Mouse (Mus musculus) adrenal gland, adult 8-10 months (tissue): Measurements from ENCODE around the gene Tmod1. TPM values are rescaled to one million over a fixed set of nuclear protein-coding genes. Genes with fewer than 3 reads are reported as not detected.
A peak's percentile ranks its signal among the peaks of the same experiment; 100 is the strongest.

Experiments used
- DNase-seq: peaks from one replicate; pipeline ENCODE4 v3.0.0; 2022
- total RNA-seq, 4 experiments: library from RNA; stranded (reverse); gene quantifications; 2 replicates each; pipeline ENCODE4 v1.2.4; 2022

Gene Tmod1
- total RNA-seq, 4 experiments from 2014 or later = 4.5 to 14.8 (median 9.2) TPM

DNA sequence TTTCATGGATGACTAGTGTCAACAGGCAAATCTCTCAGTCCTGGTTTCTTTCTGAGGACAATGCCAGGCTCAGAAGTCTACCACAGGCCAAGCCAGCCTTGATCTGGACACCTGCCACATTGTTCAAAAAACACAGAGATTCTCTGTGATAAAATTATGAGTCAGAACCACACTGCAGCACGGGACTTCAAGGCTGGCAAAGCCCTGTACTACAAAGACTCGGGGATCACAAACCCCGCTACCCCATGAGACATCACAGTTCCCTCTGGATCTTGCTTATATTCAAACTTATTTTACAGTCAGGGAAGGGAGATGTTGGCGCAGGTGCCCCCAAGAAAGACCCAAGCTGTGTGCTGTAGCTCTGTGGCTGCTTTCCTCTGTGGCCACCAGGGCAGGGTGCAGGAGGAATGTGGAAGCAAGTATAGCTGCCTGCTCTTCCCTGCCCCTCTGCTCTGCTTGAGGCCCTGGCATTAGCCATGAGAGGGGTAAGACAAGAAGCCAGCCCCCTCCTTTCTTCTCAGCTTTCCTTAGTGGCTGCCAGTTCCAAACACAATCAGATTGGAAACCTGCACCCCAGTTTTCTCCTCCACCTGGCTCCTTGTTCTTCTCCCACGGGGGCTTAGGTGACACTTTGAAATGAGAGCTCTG is 53.8 kb downstream of the Tmod1 start:
- DNase-seq = peak; percentile 55

DNA sequence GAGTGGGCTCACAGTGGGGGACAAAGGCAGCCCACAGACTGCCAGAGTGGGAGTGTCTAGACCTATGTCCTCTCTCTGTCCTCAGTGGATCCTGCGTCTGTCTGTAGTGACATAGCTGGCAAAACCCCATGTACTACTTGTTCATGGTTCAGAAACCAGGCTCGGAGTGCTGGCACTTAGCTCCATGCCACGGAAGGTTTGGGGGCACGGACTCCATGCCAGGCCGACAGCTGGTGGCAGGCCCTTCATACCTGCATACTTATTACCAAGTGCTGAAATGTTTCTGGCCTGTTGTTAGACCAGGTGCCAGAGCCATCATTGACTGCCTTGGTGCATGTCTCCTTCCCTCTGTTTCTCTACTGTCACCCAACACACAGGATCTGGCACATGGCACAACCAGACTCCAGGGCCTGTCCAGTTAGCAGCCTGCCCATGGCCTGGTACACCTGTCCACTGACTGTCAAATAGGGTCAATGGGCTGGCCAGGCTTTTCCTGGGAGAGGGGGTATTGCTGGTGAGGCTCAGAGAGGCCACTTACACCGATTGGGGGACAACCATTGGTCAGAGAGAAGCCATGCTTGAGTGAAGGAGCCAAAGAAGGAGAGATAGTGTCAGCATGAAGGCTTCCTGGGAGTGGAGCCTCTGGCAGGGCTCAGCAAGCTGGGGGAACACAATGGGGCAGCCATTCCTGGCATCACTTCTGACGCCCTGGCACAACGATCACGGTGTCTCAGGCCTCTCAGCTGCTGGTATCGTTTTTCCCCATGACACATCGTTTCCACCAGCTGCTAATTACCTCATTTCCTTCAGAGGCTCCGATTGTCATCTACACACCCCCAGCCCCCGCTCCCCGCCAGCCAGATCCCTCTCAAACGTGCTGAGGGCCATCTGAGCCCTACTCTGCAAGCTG is 56.4 kb downstream of the Tmod1 start:
- DNase-seq = no peak

DNA sequence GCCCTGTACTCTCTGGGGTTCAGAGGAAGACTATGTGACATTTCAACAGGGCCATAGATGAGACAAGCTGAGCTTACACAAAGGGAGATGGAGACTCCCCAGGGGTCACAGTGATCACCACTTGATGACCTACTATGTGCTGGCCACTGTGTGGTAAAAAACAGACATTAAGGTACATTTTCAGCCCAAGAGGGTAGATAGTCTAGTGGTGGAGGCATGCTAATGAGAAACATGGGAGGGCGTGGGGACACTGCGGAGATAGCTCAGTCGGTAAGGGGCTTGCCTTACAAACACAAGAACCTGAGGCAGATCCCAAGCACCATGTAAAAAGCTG is 57.1 kb downstream of the Tmod1 start:
- DNase-seq = no peak

DNA sequence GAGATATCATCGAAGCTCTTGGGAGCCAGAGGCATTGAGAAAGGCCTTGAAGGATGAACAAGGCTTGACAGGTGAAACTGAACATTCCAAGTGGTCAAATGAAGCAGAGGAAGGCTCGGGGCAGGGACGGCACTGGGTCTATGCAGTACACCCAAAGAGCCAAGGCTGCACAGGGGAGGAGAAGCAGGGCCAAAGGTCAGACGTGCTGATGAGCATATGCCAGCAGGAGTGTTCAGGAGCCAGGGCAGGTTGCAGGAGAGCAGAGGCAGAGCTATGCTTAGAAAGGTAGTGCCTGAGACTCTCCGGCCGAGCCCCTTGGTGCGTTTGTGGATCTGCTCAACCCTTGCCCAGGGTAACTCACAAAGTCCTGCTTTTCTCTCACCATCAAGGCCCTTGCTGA is 57.8 kb downstream of the Tmod1 start:
- DNase-seq = no peak

DNA sequence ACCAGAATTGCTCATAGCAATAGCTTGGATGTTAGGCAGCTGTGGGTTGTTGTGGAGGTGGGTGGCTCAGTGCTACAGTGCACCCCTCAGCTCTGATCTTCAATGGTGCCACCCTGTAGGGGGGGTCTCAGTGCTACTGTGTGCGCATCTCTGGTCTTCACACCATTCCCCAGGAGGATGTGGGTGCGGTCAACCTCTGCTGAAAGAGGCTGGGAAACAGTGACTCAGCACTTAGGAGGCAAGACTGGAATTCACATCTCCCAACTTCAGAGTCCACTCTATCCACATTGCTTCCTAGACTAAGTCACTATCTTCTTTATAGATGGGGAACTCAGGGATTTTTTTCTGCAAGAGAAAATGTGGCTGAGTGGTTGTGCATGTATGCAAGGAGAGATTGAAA is 58.9 kb downstream of the Tmod1 start:
- no peak for DNase-seq

DNA sequence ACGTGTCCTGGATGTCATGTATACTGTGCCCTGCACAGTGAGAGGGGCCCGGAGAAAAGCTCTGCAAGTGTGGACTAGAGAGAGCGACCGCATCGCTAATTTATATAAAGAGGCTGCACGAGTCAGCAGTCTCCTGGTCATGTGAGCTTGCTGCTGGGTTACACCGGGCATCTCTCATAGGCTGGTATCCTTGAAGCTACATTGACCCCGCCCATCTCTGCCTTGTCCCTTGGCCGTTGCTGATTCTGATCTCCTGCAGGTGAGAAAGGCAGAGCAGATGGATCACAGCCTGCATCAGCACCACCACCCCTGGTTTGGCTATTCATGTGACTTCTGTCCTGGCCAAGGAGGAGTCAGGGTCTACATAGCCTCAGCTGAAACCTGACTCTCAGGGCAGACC is 60.4 kb downstream of the Tmod1 start:
- no peak for DNase-seq

DNA sequence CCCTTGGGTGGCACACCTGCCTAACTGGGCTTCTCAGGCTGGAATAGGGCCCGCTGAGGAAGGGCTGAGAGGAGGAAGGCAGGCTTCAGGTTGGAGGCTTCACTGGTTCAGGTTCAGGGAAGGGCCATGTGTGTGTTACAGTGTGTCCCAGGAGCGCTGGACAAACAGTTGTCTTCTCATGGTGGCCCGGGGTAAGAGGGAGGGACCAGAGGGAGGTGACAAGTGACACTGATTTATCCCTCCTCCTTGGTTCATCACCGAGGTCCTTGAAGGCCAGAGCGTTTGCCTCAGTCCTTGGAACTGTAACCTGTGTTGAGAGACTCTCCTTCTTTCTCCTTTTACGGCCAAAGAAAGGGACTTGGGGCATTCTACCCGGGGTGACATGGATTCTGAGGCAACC is 61.8 kb downstream of the Tmod1 start:
- DNase-seq = no peak

DNA sequence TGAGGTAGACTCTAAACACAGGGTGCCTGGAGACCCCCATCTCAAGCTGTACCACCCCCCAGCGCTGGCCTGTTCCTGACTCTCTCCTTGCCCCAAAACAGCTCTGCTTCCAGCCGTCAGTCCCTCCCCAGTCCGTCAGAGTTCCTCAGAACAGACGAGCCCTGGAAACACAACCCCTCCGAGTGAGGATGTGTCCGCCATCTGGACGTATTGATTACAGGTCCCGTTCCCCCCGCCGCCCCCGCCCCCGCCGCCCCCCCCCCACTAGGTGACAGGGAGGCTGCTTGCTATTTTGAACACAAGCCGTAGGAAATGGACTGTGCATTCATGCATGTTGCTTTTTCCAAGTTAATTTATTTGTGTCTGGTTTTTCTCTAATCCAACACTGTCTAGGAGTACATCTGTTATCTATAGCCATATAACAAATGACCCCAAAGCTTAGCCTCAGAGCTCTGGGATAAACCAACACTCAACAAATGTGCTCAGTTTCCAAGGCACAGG is 62.5 kb downstream of the Tmod1 start:
- DNase-seq = no peak

DNA sequence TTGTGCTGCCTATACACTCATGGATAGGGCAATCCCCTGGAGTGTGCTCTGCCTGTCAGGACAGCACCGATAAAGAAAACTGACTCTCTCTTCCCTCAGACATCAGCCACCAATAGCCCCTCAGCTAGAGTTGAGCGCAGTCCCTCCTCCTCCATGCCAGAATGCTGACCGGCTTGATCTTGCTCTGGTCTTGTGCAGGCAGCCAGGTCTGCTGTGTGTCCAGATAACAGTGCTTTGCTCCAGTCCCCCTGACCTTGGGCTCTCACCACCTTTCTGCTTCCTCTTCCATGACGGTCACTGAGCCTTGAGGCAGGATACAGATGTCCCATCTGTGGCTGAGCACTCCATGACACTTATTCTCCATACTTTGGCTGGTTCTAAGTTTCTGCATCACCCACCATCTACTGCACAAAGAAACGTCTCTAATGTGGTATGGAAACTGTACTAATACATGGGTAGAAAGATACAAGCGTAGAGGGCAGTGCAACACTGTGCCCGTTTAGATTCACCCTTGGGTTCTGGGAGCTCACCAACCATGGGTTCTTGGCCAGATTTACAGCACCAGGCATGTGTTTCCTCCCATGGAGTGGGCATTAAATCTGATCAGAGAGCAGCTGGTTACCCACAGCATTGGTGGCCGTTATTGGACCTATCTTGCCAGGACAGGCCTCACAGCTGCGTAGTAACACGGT is 63.5 kb downstream of the Tmod1 start:
- DNase-seq = no peak

DNA sequence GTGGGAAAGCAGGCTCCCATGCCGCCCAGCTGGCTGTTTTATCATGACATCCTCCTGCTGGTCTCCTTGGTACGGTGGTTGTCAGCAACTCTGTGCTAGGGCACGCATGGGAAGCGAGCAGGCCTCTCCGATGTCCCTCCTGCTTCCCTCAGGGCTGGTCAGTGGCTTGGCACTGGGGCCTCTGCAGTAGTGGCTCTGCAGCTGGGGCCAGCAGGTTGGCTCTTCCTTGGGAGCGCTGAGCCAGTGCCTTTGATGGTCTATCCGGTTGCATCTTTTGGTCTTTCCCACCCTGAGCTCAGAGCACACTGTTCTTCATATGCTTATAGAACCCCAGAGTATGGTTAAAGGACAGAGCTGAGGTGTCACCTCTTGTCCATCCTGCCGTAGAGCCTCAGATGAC is 71.3 kb downstream of the Tmod1 start:
- no peak for DNase-seq

DNA sequence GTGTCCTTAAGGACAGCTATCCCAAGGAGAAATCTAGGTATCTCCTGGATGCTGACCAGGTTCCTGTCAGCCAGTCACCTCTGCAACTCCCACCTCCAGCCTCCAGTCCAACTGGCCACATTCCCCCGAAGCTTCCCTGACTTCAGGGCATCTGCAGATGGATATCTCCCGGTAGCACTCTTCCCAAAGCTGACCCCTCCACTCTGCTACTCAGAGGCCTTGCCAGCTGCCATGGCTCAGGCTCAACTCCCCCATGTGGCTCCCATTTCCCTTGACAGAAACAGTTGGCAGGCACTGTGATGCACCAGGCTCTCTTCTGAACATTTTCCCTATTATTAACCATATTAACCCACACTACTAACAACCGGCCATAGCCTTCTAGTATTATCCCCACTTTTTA is 72.6 kb downstream of the Tmod1 start:
- DNase-seq = no peak

DNA sequence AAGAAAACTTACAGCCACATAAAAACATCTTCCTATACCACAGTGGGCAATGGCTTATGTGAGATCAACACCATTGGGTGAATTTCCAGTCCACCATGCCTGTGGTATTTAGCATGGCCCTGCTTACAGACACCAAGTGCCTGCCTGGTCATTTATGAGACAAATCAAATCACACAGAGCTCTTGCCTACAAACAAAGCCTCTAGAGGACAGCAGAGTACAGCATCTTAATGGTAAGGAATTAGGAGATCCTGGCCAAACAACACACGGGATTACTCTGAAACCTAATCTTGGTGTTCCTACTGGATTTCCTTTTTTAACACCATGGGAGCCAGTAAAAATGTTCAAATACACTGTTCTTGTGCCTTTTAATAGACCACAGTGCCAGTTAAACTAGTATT is 76.6 kb downstream of the Tmod1 start:
- DNase-seq = no peak

DNA sequence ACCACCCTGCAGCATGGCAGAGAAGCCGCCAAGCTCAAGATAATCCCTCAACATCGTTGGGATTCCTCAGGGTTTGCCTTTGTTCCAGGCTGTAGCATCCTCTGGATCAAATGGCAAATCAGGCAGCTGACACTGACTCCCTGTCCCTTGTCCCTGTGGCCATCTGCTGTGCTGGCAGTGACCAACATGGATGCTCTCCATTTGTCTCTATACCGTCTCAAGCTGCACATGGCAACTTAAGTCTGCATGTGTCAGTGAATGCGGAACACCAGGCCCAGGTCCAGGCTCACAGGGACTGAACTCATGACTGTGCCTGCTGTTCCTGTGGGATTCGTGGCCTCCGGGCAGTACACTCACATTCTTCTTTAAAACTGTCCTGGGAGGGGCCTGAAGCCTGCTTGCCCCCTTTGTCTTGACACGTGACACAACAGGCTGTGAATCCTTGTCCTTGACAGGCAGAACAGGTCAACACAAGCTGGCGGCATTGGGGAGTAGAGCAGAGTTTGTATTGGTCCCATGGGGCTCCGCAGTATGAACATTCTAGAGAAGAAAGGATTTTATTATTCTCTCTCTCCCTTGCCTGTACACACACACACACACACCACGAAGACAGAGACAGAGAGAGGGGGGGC is 77.9 kb downstream of the Tmod1 start:
- no peak for DNase-seq

DNA sequence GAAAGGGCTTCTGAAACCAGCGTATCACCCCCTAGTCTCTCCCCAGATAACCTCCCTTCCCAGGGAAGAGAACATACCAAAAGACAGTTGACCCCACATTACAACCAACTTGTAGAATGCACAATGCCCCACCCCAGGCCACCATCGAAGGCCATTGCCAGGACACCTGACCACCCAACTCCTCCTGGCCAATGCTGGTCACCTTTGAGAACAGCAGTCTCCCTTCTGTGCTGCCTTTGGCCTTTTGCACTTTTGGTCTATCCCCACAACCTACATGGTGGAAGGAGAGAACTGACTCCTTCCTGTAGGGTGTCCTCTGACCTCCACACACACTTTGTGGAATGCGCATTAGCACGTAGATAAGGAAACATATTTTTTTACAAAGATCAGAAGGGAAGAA is 78.8 kb downstream of the Tmod1 start:
- DNase-seq = no peak

DNA sequence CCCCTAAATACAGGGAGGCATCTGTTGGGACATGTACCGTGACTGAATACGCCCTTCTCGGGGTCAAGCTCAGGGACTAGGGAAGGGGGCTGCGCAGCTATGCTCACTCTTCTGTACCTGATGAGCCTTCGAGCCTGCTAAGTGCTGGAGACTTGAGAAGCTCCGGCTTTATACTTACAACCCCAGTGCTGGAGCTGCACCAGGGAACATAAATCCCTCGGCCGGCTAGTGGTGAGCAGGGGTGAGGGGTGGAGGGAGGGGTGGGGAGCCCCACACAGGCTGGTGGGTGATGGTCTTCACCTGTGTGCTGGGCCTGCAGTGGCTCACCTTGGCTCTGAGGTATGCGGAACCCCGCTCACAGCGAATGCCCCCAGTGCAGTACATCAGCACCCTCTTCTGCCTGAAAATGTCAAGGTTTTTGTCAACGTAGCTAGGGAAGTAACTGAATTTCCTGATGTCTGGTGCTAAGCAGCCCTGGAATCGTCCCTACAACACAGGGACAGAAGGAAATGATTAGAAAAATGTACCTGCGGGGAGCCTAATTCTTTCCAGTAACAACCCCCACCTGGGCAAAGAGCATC is 80.9 kb downstream of the Tmod1 start:
- DNase-seq = no peak

DNA sequence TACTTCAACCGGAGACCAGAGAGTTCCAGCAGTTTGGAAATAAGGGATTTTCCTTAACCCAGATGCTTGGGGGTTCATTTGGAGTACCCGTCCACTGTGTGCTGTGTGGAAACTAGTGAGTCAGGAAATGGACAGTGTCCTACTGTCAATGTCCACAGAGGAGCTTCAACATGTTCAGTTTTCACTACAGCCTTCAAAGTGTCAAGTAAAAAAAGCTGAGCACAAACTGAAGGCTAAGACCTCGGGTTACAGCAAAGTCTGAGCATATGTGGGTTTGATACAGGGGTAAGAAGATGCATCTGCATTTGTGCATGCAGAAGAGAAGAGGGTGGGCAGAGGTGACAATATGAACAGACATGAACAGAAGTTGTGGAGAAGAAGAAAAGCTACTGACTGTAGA is 82.0 kb downstream of the Tmod1 start:
- DNase-seq = no peak

DNA sequence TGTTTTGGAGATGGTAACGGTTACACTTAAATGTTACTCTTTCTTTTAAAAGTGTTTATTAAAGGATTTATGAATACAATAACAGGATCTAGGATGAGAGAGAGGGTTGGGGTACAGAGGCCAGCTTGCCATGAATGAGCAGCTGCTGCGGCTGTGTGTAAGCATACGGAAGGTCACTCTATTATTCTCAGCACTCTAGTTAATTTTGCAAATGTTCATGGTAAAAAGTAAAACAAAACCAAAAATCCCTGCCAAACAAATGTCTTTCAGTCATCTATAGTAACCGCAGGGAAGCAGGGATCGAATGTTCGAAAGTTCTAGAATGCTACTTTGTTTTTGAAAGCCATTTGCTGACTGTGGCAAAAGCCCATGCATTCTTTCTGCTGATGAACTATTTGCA is 84.6 kb downstream of the Tmod1 start:
- no peak for DNase-seq

DNA sequence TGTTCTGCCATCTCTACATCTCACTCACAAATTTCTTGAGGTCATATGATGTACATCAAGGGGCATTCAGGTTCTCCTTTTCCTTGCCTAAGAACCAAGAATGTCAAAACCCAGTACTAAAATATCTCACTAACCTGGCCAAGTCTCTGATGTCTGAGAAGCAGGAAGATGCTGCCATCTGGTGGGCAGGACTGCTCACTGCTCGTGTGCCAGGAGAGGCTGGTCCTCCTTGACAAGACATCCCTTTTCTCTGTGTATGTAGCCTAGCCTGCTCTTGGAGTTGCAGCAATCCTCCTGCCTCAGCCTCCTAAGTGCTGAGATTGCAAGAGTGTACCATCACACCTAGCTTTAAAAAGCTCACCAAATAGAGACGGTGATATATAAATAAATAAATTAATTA is 87.8 kb downstream of the Tmod1 start:
- peak; percentile 28 for DNase-seq

DNA sequence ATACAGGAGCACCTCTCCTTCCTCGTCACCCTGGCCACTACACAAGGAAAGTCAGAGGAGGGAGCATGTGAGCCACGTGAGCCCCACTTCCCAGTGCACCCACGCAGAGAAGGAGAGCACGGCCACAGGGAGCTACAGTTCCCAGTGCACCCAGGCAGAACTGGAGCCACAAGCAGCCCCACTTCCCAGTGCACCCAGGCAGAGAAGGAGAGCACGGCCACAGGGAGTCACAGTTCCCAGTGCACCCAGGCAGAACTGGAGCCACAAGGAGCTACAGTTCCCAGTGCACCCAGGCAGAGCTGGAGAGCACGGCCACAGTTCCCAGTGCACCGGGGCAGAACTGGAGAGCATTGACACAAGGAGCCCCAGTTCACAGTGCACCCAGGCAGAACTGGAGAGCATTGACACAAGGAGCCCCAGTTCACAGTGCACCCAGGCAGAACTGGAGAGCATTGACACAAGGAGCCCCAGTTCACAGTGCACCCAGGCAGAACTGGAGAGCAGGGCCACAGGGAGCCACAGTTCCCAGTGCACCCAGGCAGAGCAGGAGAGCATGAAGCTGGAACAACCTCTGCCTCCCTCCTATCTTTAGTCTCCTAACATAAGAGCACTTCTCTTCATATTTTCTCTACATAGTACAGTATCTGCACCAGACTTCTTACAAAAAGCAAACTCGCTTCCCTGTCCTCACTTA is 90.7 kb downstream of the Tmod1 start:
- DNase-seq = no peak

DNA sequence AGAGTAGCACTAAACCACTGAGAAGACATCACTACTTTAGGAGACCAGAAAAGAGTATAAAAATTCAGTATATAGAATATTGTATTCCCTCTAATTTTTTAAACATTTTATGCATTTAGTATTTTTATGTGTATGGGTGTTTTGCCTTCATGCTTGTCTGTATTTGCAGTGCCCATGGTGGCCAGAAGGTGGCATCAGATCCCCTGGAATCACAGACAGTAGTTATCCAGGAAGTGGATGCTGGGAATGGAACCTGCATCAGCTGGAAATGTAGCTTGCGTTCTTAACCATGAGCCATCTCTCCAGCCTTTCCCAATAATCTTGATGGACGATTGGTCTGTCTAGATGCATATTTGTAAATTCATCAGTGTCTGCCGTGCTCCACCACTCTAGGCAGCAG is 91.5 kb downstream of the Tmod1 start:
- DNase-seq = peak; percentile 24

DNA sequence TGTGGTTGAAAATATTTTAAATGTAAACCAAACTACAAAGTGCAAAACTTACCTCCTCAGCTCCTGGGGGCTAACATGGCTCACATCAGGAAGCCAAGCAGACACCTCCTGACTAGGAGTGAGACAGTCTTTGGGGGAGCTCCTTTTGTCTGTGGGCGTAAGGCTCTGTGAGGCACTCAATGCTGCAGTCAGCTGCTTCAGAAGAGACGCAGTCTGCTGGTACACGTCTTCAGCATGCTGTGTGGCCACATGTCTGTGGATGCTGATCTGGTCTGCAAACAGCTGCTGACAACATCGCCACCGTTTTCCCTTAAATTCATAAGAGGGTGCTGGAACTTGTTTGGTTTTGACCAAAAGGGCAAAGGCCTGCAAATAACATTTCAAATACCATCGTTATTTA is 93.1 kb downstream of the Tmod1 start:
- DNase-seq = no peak
